Mouse (Mus musculus): ENCODE measurements around the gene Pitpnb. TPM values are rescaled to one million over a fixed set of nuclear protein-coding genes. Genes with fewer than 3 reads are reported as not detected.

Pitpnb gene
- total and polyA plus RNA-seq, 2 experiments from 2014 or later, result 9.0 to 79.9 TPM

DNA sequence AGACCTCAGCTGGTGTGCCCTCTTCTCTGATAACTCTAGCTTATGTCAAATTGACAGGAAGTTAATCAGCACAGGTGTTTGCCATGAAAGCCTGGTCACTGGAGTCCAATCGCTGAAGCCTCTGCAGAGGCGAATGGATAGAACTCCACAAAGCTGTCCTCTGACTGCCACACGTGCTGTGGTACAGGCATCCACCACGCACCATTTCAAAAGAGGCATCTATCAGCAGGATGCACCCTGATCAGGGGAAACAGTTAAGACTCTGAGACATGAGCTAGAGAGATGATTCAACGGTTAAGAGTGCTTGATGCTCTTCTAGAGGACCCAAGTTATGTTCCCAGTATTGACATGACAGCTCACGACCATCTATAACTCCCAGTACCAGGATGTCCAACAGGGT, 15.5 kb upstream of the Pitpnb start:
- 96% methylated on average over 6 of the region's 6 CpGs for WGBS

DNA sequence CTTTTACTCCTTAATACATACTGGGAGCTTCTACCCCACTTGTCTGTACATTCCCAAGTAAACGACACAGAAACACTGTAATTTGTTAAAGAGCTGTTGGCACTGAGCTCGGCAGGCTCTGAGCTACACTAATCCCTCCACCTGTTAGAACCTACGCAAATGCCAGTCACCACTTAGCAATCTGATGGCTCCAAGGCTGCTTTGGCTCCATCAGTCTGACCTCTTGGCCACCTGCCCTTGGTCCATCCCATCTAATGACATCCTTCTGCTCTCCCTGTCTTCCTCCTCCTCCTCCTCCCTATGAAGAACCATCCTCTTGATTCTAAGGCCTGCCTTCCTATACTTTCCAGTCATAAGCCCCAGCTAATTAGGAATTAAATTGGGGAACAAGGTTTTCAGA, 13.0 kb upstream of the Pitpnb start:
- Histone ChIP-seq H3K4me3 (ENCODE audit: low read length) (no peak overlapping the region), H3K36me3 (ENCODE audit: insufficient read depth, low read length) (no peaks in the 10 kb centered on the region), H3K4me1 (ENCODE audit: insufficient read depth, low read length) (no peaks in the 10 kb centered on the region), H3K27ac (no peak overlapping the region), H3K4me2 (ENCODE audit: low read depth, low read length) (no peak overlapping the region), H3K9ac (replicated peaks; ENCODE audit: low read length) (no peak overlapping the region), H3K9me3 (ENCODE audit: low read length) (no peaks in the 10 kb centered on the region), H3K27me3 (ENCODE audit: insufficient read depth, low read length) (no peaks in the 10 kb centered on the region)
- ATAC-seq, result no peak
- no peak for DNase-seq (ENCODE audit: low spot score)
- no peak for TF ChIP-seq CTCF (IDR thresholded peaks at IDR 0.05; ENCODE audit: low read depth)
- 72% methylated on average over 3 of the region's 3 CpGs for WGBS

More for the DNA sequence above, 15.5 kb upstream of the Pitpnb start:
- no peak overlapping the region for H3K27ac ChIP-seq
- H3K4me3 ChIP-seq (ENCODE audit: low read length), result no peak overlapping the region
- DNase-seq (ENCODE audit: low spot score), result no peak
- no peaks in the 10 kb centered on the region for H3K9me3 ChIP-seq (ENCODE audit: low read length)
- no peak overlapping the region for H3K9ac ChIP-seq (replicated peaks; ENCODE audit: low read length)
- no peaks in the 10 kb centered on the region for H3K36me3 ChIP-seq (ENCODE audit: insufficient read depth, low read length)
- H3K4me2 ChIP-seq (ENCODE audit: low read depth, low read length), result no peak overlapping the region
- no peak for ATAC-seq
- no peak for TF ChIP-seq CTCF (IDR thresholded peaks at IDR 0.05; ENCODE audit: low read depth)
- no peaks in the 10 kb centered on the region for H3K27me3 ChIP-seq (ENCODE audit: insufficient read depth, low read length)
- no peaks in the 10 kb centered on the region for H3K4me1 ChIP-seq (ENCODE audit: insufficient read depth, low read length)

DNA sequence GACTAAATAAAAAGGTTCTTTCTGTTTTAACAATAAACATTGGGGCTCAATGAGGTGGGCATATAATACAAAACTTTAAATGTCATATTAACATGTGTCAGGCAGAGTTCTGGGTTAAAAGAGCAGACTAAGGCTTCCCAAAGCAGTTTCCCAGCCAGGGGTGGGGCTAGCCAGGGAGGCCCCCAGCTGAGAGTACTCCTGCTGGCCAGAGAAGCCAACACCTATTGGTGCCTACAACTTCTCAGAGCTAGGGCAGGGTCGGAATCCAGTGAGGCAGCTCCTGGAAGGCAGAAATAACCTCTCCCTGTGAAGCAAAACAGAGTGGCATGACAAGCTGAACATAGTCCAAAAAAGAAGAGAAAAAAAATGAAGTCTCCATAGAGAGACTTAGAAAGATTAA, 11.6 kb upstream of the Pitpnb start:
- Histone ChIP-seq H3K27ac (no peak overlapping the region), H3K9me3 (ENCODE audit: low read length) (no peaks in the 10 kb centered on the region), H3K27me3 (ENCODE audit: insufficient read depth, low read length) (no peaks in the 10 kb centered on the region), H3K9ac (replicated peaks; ENCODE audit: low read length) (no peak overlapping the region), H3K4me1 (ENCODE audit: insufficient read depth, low read length) (no peaks in the 10 kb centered on the region), H3K4me3 (ENCODE audit: low read length) (no peak overlapping the region), H3K36me3 (ENCODE audit: insufficient read depth, low read length) (no peaks in the 10 kb centered on the region), H3K4me2 (ENCODE audit: low read depth, low read length) (no peak overlapping the region)
- ATAC-seq, result no peak
- no peak for DNase-seq (ENCODE audit: low spot score)
- TF ChIP-seq CTCF (IDR thresholded peaks at IDR 0.05; ENCODE audit: low read depth), result no peak
- 73% methylated on average over 1 of the region's 1 CpGs for WGBS

DNA sequence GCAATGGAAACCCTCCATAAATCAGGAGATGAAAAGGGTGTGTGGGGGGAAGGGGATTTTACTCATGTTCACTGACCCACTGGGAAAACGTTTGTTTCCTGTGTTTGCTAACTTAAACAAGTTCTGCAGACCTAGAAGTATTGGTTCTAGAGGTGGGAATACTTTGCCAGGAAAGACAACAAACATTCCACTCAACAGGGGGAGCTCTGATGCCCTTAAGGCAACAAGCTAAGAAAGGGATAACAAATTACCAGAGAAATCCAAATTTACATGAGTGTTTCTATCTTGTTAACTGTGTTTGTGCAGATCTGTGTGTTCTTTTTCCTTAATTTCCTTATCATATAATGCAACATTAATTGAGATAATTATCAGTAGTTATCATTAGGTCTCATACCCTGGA, 4.8 kb upstream of the Pitpnb start:
- H3K4me1 ChIP-seq (ENCODE audit: insufficient read depth, low read length), result peaks cover 4% of the 10 kb centered on the region; the same call in 1 of the 2 replicates
- WGBS, result 34% methylated on average over 1 of the region's 1 CpGs
- no peaks in the 10 kb centered on the region for H3K9me3 ChIP-seq (ENCODE audit: low read length)
- no peak overlapping the region for H3K4me3 ChIP-seq (ENCODE audit: low read length)
- no peaks in the 10 kb centered on the region for H3K36me3 ChIP-seq (ENCODE audit: insufficient read depth, low read length)
- no peak overlapping the region for H3K9ac ChIP-seq (replicated peaks; ENCODE audit: low read length)
- H3K27ac ChIP-seq, result no peak overlapping the region
- TF ChIP-seq CTCF (IDR thresholded peaks at IDR 0.05; ENCODE audit: low read depth), result no peak
- DNase-seq (ENCODE audit: low spot score) (no peak), ATAC-seq (no peak)
- no peak overlapping the region for H3K4me2 ChIP-seq (ENCODE audit: low read depth, low read length)
- H3K27me3 ChIP-seq (ENCODE audit: insufficient read depth, low read length), result no peaks in the 10 kb centered on the region

DNA sequence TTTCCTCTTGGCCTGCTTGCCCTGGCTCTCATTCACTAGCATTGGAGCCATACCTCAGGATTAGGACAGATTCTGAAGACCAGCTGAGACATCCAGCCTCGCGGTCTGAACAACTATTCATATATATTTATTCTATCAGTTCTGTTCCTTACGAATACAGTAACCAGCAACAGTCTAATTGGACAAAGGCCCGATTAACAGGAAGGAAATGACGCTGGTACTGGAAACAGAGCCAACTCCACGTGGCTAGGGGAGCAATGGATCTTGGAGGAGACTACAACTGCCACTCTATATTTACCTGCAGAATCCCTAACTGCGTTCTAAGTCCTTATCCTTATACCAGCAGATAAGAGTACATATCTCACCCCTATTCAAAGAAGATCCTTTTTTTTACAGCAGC, 3.1 kb upstream of the Pitpnb start:
- Histone ChIP-seq H3K9me3 (ENCODE audit: low read length) (no peaks in the 10 kb centered on the region), H3K27me3 (ENCODE audit: insufficient read depth, low read length) (no peaks in the 10 kb centered on the region), H3K9ac (replicated peaks; ENCODE audit: low read length) (no peak overlapping the region), H3K4me1 (ENCODE audit: insufficient read depth, low read length) (peaks cover 4% of the 10 kb centered on the region), H3K27ac (no peak overlapping the region), H3K4me2 (ENCODE audit: low read depth, low read length) (no peak overlapping the region), H3K4me3 (ENCODE audit: low read length) (no peak overlapping the region), H3K36me3 (ENCODE audit: insufficient read depth, low read length) (no peaks in the 10 kb centered on the region)
- WGBS, result 83% methylated on average over 7 of the region's 7 CpGs
- TF ChIP-seq CTCF (IDR thresholded peaks at IDR 0.05; ENCODE audit: low read depth), result no peak
- DNase-seq (ENCODE audit: low spot score), result no peak
- no peak for ATAC-seq

DNA sequence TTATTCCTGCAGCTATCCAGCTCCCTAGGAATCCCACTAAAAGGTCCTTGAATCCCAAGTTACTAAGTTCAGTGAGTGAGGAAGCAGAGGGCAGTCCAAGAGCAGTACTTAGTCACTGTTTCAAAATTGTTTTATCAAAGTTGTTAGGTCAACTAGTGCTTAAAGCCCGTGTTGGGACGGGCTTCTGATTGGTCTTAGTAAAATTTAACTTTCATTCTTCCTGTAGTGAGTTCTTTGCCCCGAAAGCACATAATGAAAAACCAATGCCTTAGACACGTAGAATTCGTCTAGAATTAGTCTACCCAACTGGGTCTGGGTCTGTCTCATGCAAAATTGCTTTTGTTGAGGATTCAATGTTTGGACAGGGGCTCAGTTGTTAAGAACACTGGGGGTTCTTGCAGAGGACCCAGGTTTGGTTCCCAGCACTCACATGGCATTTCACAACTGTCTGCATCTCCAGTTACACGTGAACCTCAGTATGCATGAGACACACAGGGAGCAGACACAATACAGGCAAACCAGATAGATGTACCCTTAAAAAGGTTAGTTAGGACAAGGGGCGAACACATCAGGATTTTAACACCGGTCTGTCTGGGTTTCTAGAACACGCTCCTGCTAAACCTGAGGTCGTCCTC, 664 bp upstream of the Pitpnb start:
- Histone ChIP-seq H3K27me3 (ENCODE audit: insufficient read depth, low read length) (no peaks in the 10 kb centered on the region), H3K36me3 (ENCODE audit: insufficient read depth, low read length) (peaks cover 4% of the 10 kb centered on the region; the same call in 1 of the 2 replicates), H3K27ac (peak overlapping the region; percentile 91), H3K4me1 (ENCODE audit: insufficient read depth, low read length) (peaks cover 4% of the 10 kb centered on the region), H3K4me3 (ENCODE audit: low read length) (peak overlapping the region; percentile 94), H3K9me3 (ENCODE audit: low read length) (no peaks in the 10 kb centered on the region), H3K4me2 (ENCODE audit: low read depth, low read length) (peak overlapping the region; percentile 82), H3K9ac (replicated peaks; ENCODE audit: low read length) (peak overlapping the region; percentile 92)
- no peak; the same call in 1 of the 2 replicates for ATAC-seq
- TF ChIP-seq CTCF (IDR thresholded peaks at IDR 0.05; ENCODE audit: low read depth), result no peak
- WGBS, result 25% methylated on average over 10 of the region's 10 CpGs
- DNase-seq (ENCODE audit: low spot score), result no peak

DNA sequence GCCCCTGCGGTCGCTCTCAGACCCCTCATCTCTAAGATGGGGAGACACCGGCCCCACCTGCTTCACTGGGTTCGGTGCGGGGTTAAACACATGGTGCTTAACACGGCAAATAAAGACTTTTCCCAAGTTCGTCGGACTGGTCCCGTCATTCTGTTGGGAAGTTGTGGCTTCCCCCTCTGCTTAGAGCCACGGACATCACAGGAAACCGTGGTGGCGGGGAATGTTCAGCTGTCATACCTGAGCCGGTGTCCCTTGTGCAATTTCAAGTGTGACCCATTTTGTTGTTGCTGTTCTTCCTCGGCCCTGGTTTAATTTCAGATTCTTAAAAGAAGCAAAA, 504 bp downstream of the Pitpnb start:
- ATAC-seq, result no peak
- Histone ChIP-seq H3K27ac (peak overlapping the region; percentile 91), H3K4me1 (ENCODE audit: insufficient read depth, low read length) (peaks cover 4% of the 10 kb centered on the region), H3K27me3 (ENCODE audit: insufficient read depth, low read length) (no peaks in the 10 kb centered on the region), H3K9ac (replicated peaks; ENCODE audit: low read length) (peak overlapping the region; percentile 92), H3K4me3 (ENCODE audit: low read length) (peak overlapping the region; percentile 94), H3K4me2 (ENCODE audit: low read depth, low read length) (peak overlapping the region; percentile 82), H3K36me3 (ENCODE audit: insufficient read depth, low read length) (peaks cover 4% of the 10 kb centered on the region; the same call in 1 of the 2 replicates), H3K9me3 (ENCODE audit: low read length) (no peaks in the 10 kb centered on the region)
- 2% methylated on average over 14 of the region's 14 CpGs for WGBS
- DNase-seq (ENCODE audit: low spot score), result no peak
- no peak for TF ChIP-seq CTCF (IDR thresholded peaks at IDR 0.05; ENCODE audit: low read depth)
